Mouse (Mus musculus) c-Kit-positive CD71-positive TER-119-positive erythroid progenitor cells, embryonic 14.5 days (primary cell): Measurements from ENCODE around the gene Bclaf3.
"Not testable (repeated sequence)": the region's sequence is repeated elsewhere in the genome, so short reads cannot be mapped to it uniquely, and the experiment has no call there.

Experiments used
- DNase-seq: peaks from one replicate; pipeline ENCODE4 v3.0.0-alpha.2; 2013; ENCODE audit warnings: low spot score

Gene Bclaf3

GRCm38 (mm10) chrX:159526388-159526787 is at the start of gene Bclaf3:
Gene Bclaf3 (plus strand): TSS chrX:159526688.
- DNase-seq = no peak

- peak; percentile 46 for DNase-seq
These were observed 48.1 kb upstream of the Bclaf3 start for GRCm38 (mm10) chrX:159478243-159478940.

- no peak for DNase-seq
These were observed 42.2 kb upstream of the Bclaf3 start for GRCm38 (mm10) chrX:159484247-159484646.

GRCm38 (mm10) chrX:159503181-159503580 is 23.3 kb upstream of the Bclaf3 start:
- no peak for DNase-seq

- no peak for DNase-seq
These were observed 18.0 kb upstream of the Bclaf3 start for GRCm38 (mm10) chrX:159508331-159509036.

GRCm38 (mm10) chrX:159509042-159509441 is 17.4 kb upstream of the Bclaf3 start:
- DNase-seq = no peak

- no peak for DNase-seq
These were observed 16.4 kb upstream of the Bclaf3 start for GRCm38 (mm10) chrX:159509847-159510715.

- no peak for DNase-seq
These were observed 15.8 kb upstream of the Bclaf3 start for GRCm38 (mm10) chrX:159510716-159511051.

GRCm38 (mm10) chrX:159515599-159515998 is 10.9 kb upstream of the Bclaf3 start:
- no peak for DNase-seq

GRCm38 (mm10) chrX:159521780-159522179 is 4.7 kb upstream of the Bclaf3 start:
- no peak for DNase-seq

- no peak for DNase-seq
These were observed 3.8 kb upstream of the Bclaf3 start for GRCm38 (mm10) chrX:159522651-159523050.

- DNase-seq = peak; percentile 93
These were observed 5.9 kb downstream of the Bclaf3 start for GRCm38 (mm10) chrX:159532427-159532810.

- no peak for DNase-seq
These were observed 6.4 kb downstream of the Bclaf3 start for GRCm38 (mm10) chrX:159532811-159533462.

GRCm38 (mm10) chrX:159541936-159542335 is 15.4 kb downstream of the Bclaf3 start:
- no peak for DNase-seq

- no peak for DNase-seq
These were observed 20.6 kb downstream of the Bclaf3 start for GRCm38 (mm10) chrX:159547093-159547492.

GRCm38 (mm10) chrX:159584738-159585137 is 58.2 kb downstream of the Bclaf3 start:
- not testable (repeated sequence) for DNase-seq

- DNase-seq = no peak
These were observed 65.1 kb downstream of the Bclaf3 start for GRCm38 (mm10) chrX:159591633-159592032.

- DNase-seq = peak; percentile 71
These were observed 71.0 kb downstream of the Bclaf3 start for GRCm38 (mm10) chrX:159597502-159597901.

GRCm38 (mm10) chrX:159604832-159605231 is 78.3 kb downstream of the Bclaf3 start:
- no peak for DNase-seq

- DNase-seq = peak; percentile 54
These were observed 80.4 kb downstream of the Bclaf3 start for GRCm38 (mm10) chrX:159606936-159607335.

- DNase-seq = no peak
These were observed 99.9 kb downstream of the Bclaf3 start for GRCm38 (mm10) chrX:159626208-159626906.
